Mouse (Mus musculus) bone marrow, adult 2 months (tissue): ENCODE results near the gene Foxn3. TPM values are rescaled to one million over a fixed set of nuclear protein-coding genes. Genes with fewer than 3 reads are reported as not detected.
"Not testable (repeated sequence)": the region's sequence is repeated elsewhere in the genome, so short reads cannot be mapped to it uniquely, and the experiment has no call there.

Experiments used
- H3K27ac ChIP-seq: fragments of 200-500 bp; 2 replicates; pipeline ENCODE4 v1.5.1; 2012; ENCODE audit warnings: low read depth, mild to moderate bottlenecking, control low read depth, inconsistent platforms, low read length; ENCODE audit not compliant: control insufficient read depth, poor library complexity, insufficient read depth
- H3K4me1 ChIP-seq: fragments of 200-500 bp; 2 replicates; pipeline ENCODE4 v1.6.1; 2011; ENCODE audit warnings: low read length; ENCODE audit not compliant: control insufficient read depth, insufficient read depth
- H3K4me3 ChIP-seq: fragments of 200-500 bp; replicated peaks from 2 replicates; pipeline ENCODE3; 2011; ENCODE audit warnings: mild to moderate bottlenecking, low read depth, low read length, control low read depth; ENCODE audit not compliant: control insufficient read depth
- CTCF ChIP-seq: fragments of 200-500 bp; IDR thresholded peaks from 2 replicates; pipeline ENCODE4 v1.5.1; 2011; ENCODE audit warnings: low read length, control low read depth; ENCODE audit not compliant: control insufficient read depth, insufficient read depth
- POLR2A ChIP-seq: fragments of 200-500 bp; IDR thresholded peaks from 2 replicates; pipeline ENCODE4 v1.6.1; 2011; ENCODE audit warnings: low read depth, mild to moderate bottlenecking, control low read depth, low read length, borderline replicate concordance; ENCODE audit not compliant: control insufficient read depth
- WGBS: fragments of 180-500 bp; shearing (Covaris S2); methylation state at CpG from one replicate; pipeline ENCODE4 v1.1.7; 2018; 5-methylcytosine and 5-hydroxymethylcytosine counted together
- polyA plus RNA-seq: library from polyadenylated mRNA; stranded (reverse); fragments of >200 nt; gene quantifications from 2 replicates; pipeline ENCODE4 v1.2.4, GENCODE M21; 2011; ENCODE audit warnings: low replicate concordance; ENCODE audit not compliant: missing spikeins, insufficient read depth, insufficient read length

The Foxn3 gene
- polyA plus RNA-seq, 1 experiment = 23.7 TPM

DNA sequence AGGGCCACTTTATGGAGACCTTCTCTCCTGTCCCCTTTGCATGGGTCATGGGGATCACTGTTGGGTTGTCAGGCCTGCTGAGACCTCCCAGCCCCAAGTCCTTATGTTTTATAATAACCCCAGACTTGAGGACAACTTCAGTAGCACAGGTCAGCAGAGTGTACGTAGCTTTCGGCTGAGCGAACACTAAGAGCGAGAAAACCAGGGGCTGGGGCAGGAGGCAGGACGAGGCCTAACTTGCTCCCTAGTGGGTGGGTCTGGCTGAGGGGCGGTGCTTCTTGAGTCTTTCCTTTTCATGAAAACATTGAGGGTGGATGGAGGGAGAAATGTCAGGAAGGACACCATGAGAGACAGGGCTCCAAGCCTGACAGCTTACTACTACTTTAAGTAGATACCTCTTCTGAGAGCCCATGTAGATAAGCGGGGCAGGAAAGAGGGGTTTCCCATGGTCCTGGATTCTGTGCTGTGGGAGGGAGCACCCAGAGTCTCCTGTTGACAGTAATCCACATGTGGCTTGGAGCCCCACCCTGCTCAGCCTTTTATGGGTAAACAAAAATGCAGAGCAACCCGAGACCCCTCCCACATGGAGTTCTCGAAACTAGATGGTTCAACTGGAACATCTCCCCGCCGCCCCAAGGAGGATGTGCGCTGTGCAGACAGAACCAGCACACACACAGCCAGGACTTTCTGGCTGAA, 364.8 kb downstream of the Foxn3 start:
- WGBS = 91% methylated on average over 12 of the region's 12 CpGs
- Histone ChIP-seq H3K4me3 (no peak overlapping the region), H3K27ac (no peak overlapping the region), H3K4me1 (no peaks in the 10 kb centered on the region)
- TF ChIP-seq CTCF = no peak
- TF ChIP-seq POLR2A = no peak

GRCm38 (mm10) chr12:99197031-99197430, 366.4 kb downstream of the Foxn3 start:
- Histone ChIP-seq H3K4me1 (no peaks in the 10 kb centered on the region), H3K4me3 (no peak overlapping the region), H3K27ac (no peak overlapping the region)
- no peak for TF ChIP-seq POLR2A
- TF ChIP-seq CTCF = no peak
- WGBS = 79% methylated on average over 7 of the region's 7 CpGs

GRCm38 (mm10) chr12:99195655-99196054, 367.7 kb downstream of the Foxn3 start:
- Histone ChIP-seq H3K27ac (no peak overlapping the region), H3K4me1 (no peaks in the 10 kb centered on the region; the same call in 1 of the 2 replicates), H3K4me3 (no peak overlapping the region)
- whole genome bisulfite sequencing = 42% methylated on average over 5 of the region's 5 CpGs
- TF ChIP-seq POLR2A (no peak), CTCF (no peak)

GRCm38 (mm10) chr12:99194120-99194519, 369.3 kb downstream of the Foxn3 start:
- H3K27ac ChIP-seq, H3K4me3 ChIP-seq, H3K4me1 ChIP-seq: not testable (repeated sequence)
- 91% methylated on average over 17 of the region's 17 CpGs for WGBS

- H3K4me1 ChIP-seq = no peaks in the 10 kb centered on the region; the same call in 1 of the 2 replicates
- TF ChIP-seq CTCF (no peak), POLR2A (no peak)
- 74% methylated on average over 4 of the region's 4 CpGs for WGBS
These were observed 375.7 kb downstream of the Foxn3 start for GRCm38 (mm10) chr12:99187671-99188070.

GRCm38 (mm10) chr12:99186239-99186638, 377.1 kb downstream of the Foxn3 start:
- Histone ChIP-seq H3K27ac (no peak overlapping the region), H3K4me1 (no peaks in the 10 kb centered on the region; the same call in 1 of the 2 replicates), H3K4me3 (no peak overlapping the region)
- no peak for TF ChIP-seq POLR2A
- no peak for TF ChIP-seq CTCF
- WGBS = 43% methylated on average over 4 of the region's 4 CpGs

More at GRCm38 (mm10) chr12:99187671-99188070, 375.7 kb downstream of the Foxn3 start:
- H3K27ac ChIP-seq = no peak overlapping the region
- H3K4me3 ChIP-seq = no peak overlapping the region

DNA sequence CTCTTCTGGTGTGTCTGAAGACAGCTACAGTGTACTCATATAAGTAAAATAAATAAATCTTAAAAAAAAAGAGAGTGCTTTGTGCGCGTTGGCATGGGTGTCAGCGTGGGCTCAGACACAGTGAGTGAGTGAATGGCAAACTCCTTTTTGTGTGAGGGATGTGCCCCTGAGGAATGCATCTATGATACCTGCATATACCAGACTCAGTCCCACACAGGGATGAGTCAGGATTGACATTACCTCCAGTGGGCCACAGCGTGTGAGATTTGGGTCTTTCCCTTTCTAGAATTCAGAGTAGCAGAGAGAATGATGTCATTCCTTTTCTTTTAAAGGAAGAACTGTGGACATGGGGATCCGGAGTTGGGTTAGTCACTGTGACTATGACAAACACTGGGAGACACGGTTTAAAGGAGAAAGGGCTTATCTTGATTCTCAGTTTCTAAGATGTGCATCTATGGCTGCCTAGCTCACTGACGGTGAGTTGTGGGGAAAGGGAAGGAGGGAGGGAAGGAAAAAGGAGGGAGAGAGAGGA, 380.1 kb downstream of the Foxn3 start:
- WGBS = 79% methylated on average over 7 of the region's 7 CpGs
- H3K27ac ChIP-seq = no peak overlapping the region
- TF ChIP-seq POLR2A (no peak), CTCF (no peak)
- H3K4me1 ChIP-seq = no peaks in the 10 kb centered on the region; the same call in 1 of the 2 replicates
- no peak overlapping the region for H3K4me3 ChIP-seq

GRCm38 (mm10) chr12:99182338-99182737, 381.0 kb downstream of the Foxn3 start:
- TF ChIP-seq CTCF = no peak
- TF ChIP-seq POLR2A = no peak
- Histone ChIP-seq H3K4me1 (no peaks in the 10 kb centered on the region), H3K4me3 (no peak overlapping the region), H3K27ac (no peak overlapping the region)
- 88% methylated on average over 3 of the region's 3 CpGs for WGBS
